Mouse (Mus musculus): Measurements from ENCODE around the gene Becn1. TPM values are rescaled to one million over a fixed set of nuclear protein-coding genes. Genes with fewer than 3 reads are reported as not detected.
"Not testable (repeated sequence)": the region's sequence is repeated elsewhere in the genome, so short reads cannot be mapped to it uniquely, and the experiment has no call there.

Becn1 gene
- polyA plus RNA-seq, 1 experiment from 2014 or later = 154 TPM

GRCm38 (mm10) chr11:101328941-101329635, 27.0 kb upstream of the Becn1 start:
- Histone ChIP-seq H3K4me1 (ENCODE audit: insufficient read depth) (no peaks in the 10 kb centered on the region), H3K9me3 (ENCODE audit: low read depth, low read length) (no peaks in the 10 kb centered on the region), H3K36me3 (ENCODE audit: insufficient read depth) (peaks cover 27% of the 10 kb centered on the region), H3K27me3 (ENCODE audit: insufficient read depth, low read length) (no peaks in the 10 kb centered on the region), H3K27ac (ENCODE audit: low read depth) (no peak overlapping the region), H3K4me2 (no peak overlapping the region), H3K4me3 (ENCODE audit: low read depth, low read length) (no peak overlapping the region), H3K9ac (no peak overlapping the region)
- TF ChIP-seq CTCF (IDR thresholded peaks at IDR 0.05; ENCODE audit: low read depth) = no peak
- ATAC-seq (ENCODE audit: insufficient read depth) = no peak
- 78% methylated on average over 6 of the region's 6 CpGs for WGBS
- no peak for DNase-seq

GRCm38 (mm10) chr11:101327311-101327710, 25.2 kb upstream of the Becn1 start:
- H3K9me3 ChIP-seq (ENCODE audit: low read depth, low read length) = no peaks in the 10 kb centered on the region
- H3K9ac ChIP-seq = no peak overlapping the region
- H3K4me1 ChIP-seq (ENCODE audit: insufficient read depth) = no peaks in the 10 kb centered on the region
- no peak overlapping the region for H3K4me3 ChIP-seq (ENCODE audit: low read depth, low read length)
- WGBS = 46% methylated on average over 3 of the region's 3 CpGs
- H3K27ac ChIP-seq (ENCODE audit: low read depth) = no peak overlapping the region
- no peak for TF ChIP-seq CTCF (IDR thresholded peaks at IDR 0.05; ENCODE audit: low read depth)
- H3K4me2 ChIP-seq = no peak overlapping the region
- H3K36me3 ChIP-seq (ENCODE audit: insufficient read depth) = peaks cover 44% of the 10 kb centered on the region
- no peak for ATAC-seq (ENCODE audit: insufficient read depth)
- H3K27me3 ChIP-seq (ENCODE audit: insufficient read depth, low read length) = no peaks in the 10 kb centered on the region
- no peak for DNase-seq

GRCm38 (mm10) chr11:101326147-101326546, 24.1 kb upstream of the Becn1 start:
- DNase-seq (no peak), ATAC-seq (ENCODE audit: insufficient read depth) (no peak)
- Histone ChIP-seq H3K4me1 (ENCODE audit: insufficient read depth) (no peaks in the 10 kb centered on the region), H3K4me3 (ENCODE audit: low read depth, low read length) (no peak overlapping the region), H3K36me3 (ENCODE audit: insufficient read depth) (peaks cover 56% of the 10 kb centered on the region), H3K9ac (no peak overlapping the region), H3K27ac (ENCODE audit: low read depth) (no peak overlapping the region), H3K27me3 (ENCODE audit: insufficient read depth, low read length) (no peaks in the 10 kb centered on the region), H3K9me3 (ENCODE audit: low read depth, low read length) (no peaks in the 10 kb centered on the region), H3K4me2 (no peak overlapping the region)
- TF ChIP-seq CTCF (IDR thresholded peaks at IDR 0.05; ENCODE audit: low read depth) = no peak
- WGBS = 82% methylated on average over 11 of the region's 11 CpGs

- not testable (repeated sequence) for H3K4me3 ChIP-seq (ENCODE audit: low read depth, low read length); ATAC-seq (ENCODE audit: insufficient read depth); H3K4me1 ChIP-seq (ENCODE audit: insufficient read depth); H3K27ac ChIP-seq (ENCODE audit: low read depth); DNase-seq; H3K9ac ChIP-seq; H3K4me2 ChIP-seq; H3K9me3 ChIP-seq (ENCODE audit: low read depth, low read length); H3K27me3 ChIP-seq (ENCODE audit: insufficient read depth, low read length)
- 95% methylated on average over 11 of the region's 11 CpGs for WGBS
- H3K36me3 ChIP-seq (ENCODE audit: insufficient read depth) = peaks cover 65% of the 10 kb centered on the region
Measured at GRCm38 (mm10) chr11:101325201-101325600, 23.1 kb upstream of the Becn1 start.

DNA sequence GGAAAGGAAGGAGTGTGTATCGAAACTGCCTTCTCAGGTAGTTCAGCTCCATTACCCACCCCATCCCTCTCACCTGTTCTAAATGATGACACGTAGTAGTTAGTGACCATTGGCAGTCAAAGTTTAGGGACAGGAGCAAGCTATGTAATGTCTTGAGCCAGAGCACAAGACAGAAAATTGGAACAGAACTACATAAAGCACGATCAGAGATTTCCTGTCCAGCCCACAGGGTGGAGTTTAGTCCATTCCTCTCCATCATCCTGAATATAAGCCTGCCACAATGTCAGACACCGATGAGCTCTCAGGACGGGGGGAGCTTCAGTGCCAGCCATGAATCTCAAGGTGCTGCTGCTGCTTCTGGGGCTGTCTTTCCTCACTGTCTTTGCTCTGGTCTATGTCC, 22.7 kb upstream of the Becn1 start, which contains the start of gene Aoc2:
Aoc2 (plus strand) TSS at position 301 of the 400 bp plus-strand sequence.
- no peaks in the 10 kb centered on the region for H3K9me3 ChIP-seq (ENCODE audit: low read depth, low read length)
- 89% methylated on average over 5 of the region's 5 CpGs for WGBS
- no peaks in the 10 kb centered on the region for H3K27me3 ChIP-seq (ENCODE audit: insufficient read depth, low read length)
- H3K27ac ChIP-seq (ENCODE audit: low read depth) = no peak within 1 kb of the TSS
- no peak within 1 kb of the TSS for H3K4me2 ChIP-seq
- no peak for ATAC-seq (ENCODE audit: insufficient read depth)
- H3K4me3 ChIP-seq (ENCODE audit: low read depth, low read length) = no peak within 1 kb of the TSS
- no peaks in the 10 kb centered on the region for H3K4me1 ChIP-seq (ENCODE audit: insufficient read depth)
- DNase-seq = no peak
- no peak within 1 kb of the TSS for H3K9ac ChIP-seq
- no peak for TF ChIP-seq CTCF (IDR thresholded peaks at IDR 0.05; ENCODE audit: low read depth)
- peaks cover 70% of the 10 kb centered on the region for H3K36me3 ChIP-seq (ENCODE audit: insufficient read depth)

DNA sequence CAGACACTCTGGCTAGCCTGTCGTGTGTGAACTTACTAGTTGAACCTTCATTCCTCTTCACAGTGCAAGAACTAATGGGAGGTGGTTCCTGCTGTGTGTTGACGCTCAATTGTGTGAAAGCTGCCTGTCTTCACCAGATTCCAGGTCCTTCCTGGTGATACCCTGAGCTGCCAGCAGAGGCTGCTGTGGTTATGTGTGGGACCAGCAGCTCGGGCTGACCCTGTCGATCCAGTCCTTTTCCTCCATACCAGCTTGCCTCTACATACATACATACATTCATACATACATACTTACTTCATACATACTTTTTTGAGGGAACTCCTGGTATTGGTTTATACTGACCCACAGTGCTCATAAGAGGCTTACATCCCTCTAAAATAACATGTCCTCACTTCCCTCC, 21.5 kb upstream of the Becn1 start:
- Histone ChIP-seq H3K27me3 (ENCODE audit: insufficient read depth, low read length) (no peaks in the 10 kb centered on the region), H3K9me3 (ENCODE audit: low read depth, low read length) (no peaks in the 10 kb centered on the region), H3K4me2 (no peak overlapping the region), H3K27ac (ENCODE audit: low read depth) (no peak overlapping the region), H3K4me1 (ENCODE audit: insufficient read depth) (no peaks in the 10 kb centered on the region), H3K4me3 (ENCODE audit: low read depth, low read length) (no peak overlapping the region), H3K9ac (no peak overlapping the region), H3K36me3 (ENCODE audit: insufficient read depth) (peaks cover 77% of the 10 kb centered on the region)
- ATAC-seq (ENCODE audit: insufficient read depth) (peak; percentile 50; the same call in 1 of the 2 replicates), DNase-seq (peak; percentile 86)
- WGBS = 7% methylated on average over 4 of the region's 4 CpGs
- peak; percentile 97 for TF ChIP-seq CTCF (IDR thresholded peaks at IDR 0.05; ENCODE audit: low read depth)

DNA sequence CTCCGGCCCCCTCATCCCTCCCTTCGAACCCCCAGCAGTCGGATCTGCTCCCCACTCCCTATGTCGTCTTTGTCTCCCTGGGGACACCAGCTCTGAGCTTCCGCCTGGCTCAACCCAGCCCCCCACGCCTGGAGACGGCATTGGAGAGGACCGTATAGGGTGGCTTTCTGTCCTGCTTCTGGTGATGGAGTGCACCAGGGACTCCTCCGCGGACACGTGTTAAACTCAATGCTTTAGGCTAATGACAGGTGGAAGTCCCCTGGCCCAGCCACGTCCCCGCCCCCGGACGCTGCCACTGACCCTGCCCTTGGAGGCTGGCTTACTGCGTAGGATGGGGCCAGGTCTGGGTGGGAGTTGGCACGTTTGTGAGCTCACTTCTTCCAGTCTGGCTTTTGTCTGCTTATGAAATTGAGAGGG, 14.4 kb upstream of the Becn1 start:
- ATAC-seq (ENCODE audit: insufficient read depth) (peak; percentile 59), DNase-seq (peak; percentile 26)
- Histone ChIP-seq H3K9me3 (ENCODE audit: low read depth, low read length) (no peaks in the 10 kb centered on the region), H3K4me1 (ENCODE audit: insufficient read depth) (peaks cover 3% of the 10 kb centered on the region), H3K9ac (peak overlapping the region; percentile 82), H3K27me3 (ENCODE audit: insufficient read depth, low read length) (no peaks in the 10 kb centered on the region), H3K4me2 (peak overlapping the region; percentile 88), H3K4me3 (ENCODE audit: low read depth, low read length) (peak overlapping the region; percentile 99), H3K36me3 (ENCODE audit: insufficient read depth) (peaks cover 41% of the 10 kb centered on the region), H3K27ac (ENCODE audit: low read depth) (peak overlapping the region; percentile 87)
- TF ChIP-seq CTCF (IDR thresholded peaks at IDR 0.05; ENCODE audit: low read depth) = no peak
- WGBS = under 1% methylated on average over 17 of the region's 17 CpGs
